Mouse (Mus musculus) heart, adult 2 months (tissue): ENCODE results near the gene Mlip. TPM values are rescaled to one million over a fixed set of nuclear protein-coding genes. Genes with fewer than 3 reads are reported as not detected.

Source experiments
- DNase-seq, 2 experiments: peaks; one replicate each; pipeline ENCODE4 v3.0.0; 2021
- H3K27ac ChIP-seq: fragments of 200-600 bp; 2 replicates; pipeline ENCODE4 v1.8.1; 2022
- H3K27me3 ChIP-seq: fragments of 200-500 bp; 2 replicates; pipeline ENCODE4 v1.6.1; 2012; ENCODE audit warnings: mild to moderate bottlenecking, low read length, inconsistent platforms, mixed read lengths; ENCODE audit not compliant: control insufficient read depth, insufficient read depth
- H3K36me3 ChIP-seq: fragments of 200-500 bp; 2 replicates; pipeline ENCODE4 v1.6.1; 2012; ENCODE audit warnings: low read length, inconsistent platforms; ENCODE audit not compliant: control insufficient read depth, insufficient read depth
- H3K4me1 ChIP-seq: fragments of 200-500 bp; 2 replicates; pipeline ENCODE4 v1.6.1; 2011; ENCODE audit warnings: low read length; ENCODE audit not compliant: control insufficient read depth, insufficient read depth
- H3K4me3 ChIP-seq: fragments of 200-600 bp; 2 replicates; pipeline ENCODE4 v1.8.1; 2022
- H3K79me2 ChIP-seq: fragments of 200-500 bp; replicated peaks from 2 replicates; pipeline ENCODE4 v1.6.1; 2012; ENCODE audit warnings: mild to moderate bottlenecking, inconsistent platforms, low read length, moderate library complexity, mixed read lengths; ENCODE audit not compliant: control insufficient read depth, insufficient read depth
- H3K9ac ChIP-seq: fragments of 200-500 bp; 2 replicates; pipeline ENCODE4 v1.6.1; 2012; ENCODE audit warnings: low read depth, mild to moderate bottlenecking, control low read depth, inconsistent platforms, low read length, mixed read lengths
- CTCF ChIP-seq: fragments of 200-600 bp; IDR thresholded peaks from 2 replicates; pipeline ENCODE4 v1.8.1; 2022; ENCODE audit warnings: antibody characterized with exemption, mild to moderate bottlenecking, moderate library complexity
- EP300 ChIP-seq: fragments of 200-500 bp; IDR thresholded peaks from 2 replicates; pipeline ENCODE4 v1.6.1; 2011; ENCODE audit warnings: low read depth, low read length, control low read depth; ENCODE audit not compliant: insufficient read depth
- POLR2A ChIP-seq: fragments of 200-500 bp; IDR thresholded peaks from 2 replicates; pipeline ENCODE4 v1.6.1; 2011; ENCODE audit warnings: mild to moderate bottlenecking, low read depth, low read length, control low read depth; ENCODE audit not compliant: insufficient read depth
- WGBS: fragments of 180-500 bp; shearing (Covaris S2); methylation state at CpG from one replicate; pipeline ENCODE4 v1.1.7; 2018; 5-methylcytosine and 5-hydroxymethylcytosine counted together
- intact Hi-C: fragments of 180-260 bp; cut with DNase I; formaldehyde crosslinking; loops from one replicate; pipeline ENCODE4 v1.15.1; 2025
- polyA plus RNA-seq: library from polyadenylated mRNA; depleted of rRNA; stranded (reverse); fragments of >200 nt; gene quantifications from 2 replicates; pipeline ENCODE4 v1.2.3, GENCODE M21; 2012
- total RNA-seq, 2 experiments: library from RNA; stranded (reverse); gene quantifications; 2 replicates each; pipeline ENCODE4 v1.2.3; 2021

The Mlip gene
- total and polyA plus RNA-seq, 3 experiments, result 110 to 148 (median 128) TPM

DNA sequence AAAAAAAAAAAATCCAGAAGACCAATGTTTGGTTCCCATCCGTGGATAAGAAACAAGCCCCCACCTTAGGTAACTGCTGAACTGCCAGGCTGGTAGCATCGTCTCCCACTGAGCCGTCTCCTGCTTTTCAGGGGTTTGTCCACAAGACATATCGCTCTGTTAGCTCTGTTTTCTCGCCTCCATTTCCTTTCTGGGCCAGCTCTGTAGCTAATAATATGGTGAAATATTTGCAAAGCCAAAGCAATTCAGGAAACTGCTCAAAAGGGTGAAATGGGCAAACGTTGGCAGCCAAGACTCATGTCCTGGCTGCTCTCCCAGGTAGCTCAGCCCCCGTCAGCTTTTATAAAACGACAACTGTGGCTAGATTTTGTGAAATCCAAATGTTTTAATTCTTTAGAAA is 50.4 kb downstream of the Mlip start:
- Histone ChIP-seq H3K4me3 (no peak overlapping the region), H3K36me3 (peaks cover 3% of the 10 kb centered on the region), H3K27me3 (no peaks in the 10 kb centered on the region), H3K4me1 (no peaks in the 10 kb centered on the region), H3K27ac (no peak overlapping the region), H3K9ac (no peak overlapping the region), H3K79me2 (no peaks in the 10 kb centered on the region; the same call in none of the 2 replicates)
- intact Hi-C loops, result no loop called here
- 63% methylated on average over 8 of the region's 8 CpGs for WGBS
- TF ChIP-seq CTCF, result no peak
- TF ChIP-seq POLR2A, result no peak
- TF ChIP-seq EP300, result no peak
- no peak for DNase-seq

- H3K9ac ChIP-seq, result no peak overlapping the region
- no peak overlapping the region for H3K27ac ChIP-seq
- intact Hi-C loops, result no loop called here
- no peak for TF ChIP-seq CTCF
- TF ChIP-seq POLR2A, result no peak
- TF ChIP-seq EP300, result no peak
- H3K36me3 ChIP-seq, result no peaks in the 10 kb centered on the region
- no peak overlapping the region for H3K4me3 ChIP-seq
- H3K79me2 ChIP-seq, result no peaks in the 10 kb centered on the region
- H3K4me1 ChIP-seq, result no peaks in the 10 kb centered on the region; the same call in 1 of the 2 replicates
- WGBS, result 76% methylated on average over 5 of the region's 5 CpGs
- no peaks in the 10 kb centered on the region for H3K27me3 ChIP-seq
- DNase-seq, result no peak
These were observed 64.8 kb downstream of the Mlip start for GRCm38 (mm10) chr9:77287958-77288357.

DNA sequence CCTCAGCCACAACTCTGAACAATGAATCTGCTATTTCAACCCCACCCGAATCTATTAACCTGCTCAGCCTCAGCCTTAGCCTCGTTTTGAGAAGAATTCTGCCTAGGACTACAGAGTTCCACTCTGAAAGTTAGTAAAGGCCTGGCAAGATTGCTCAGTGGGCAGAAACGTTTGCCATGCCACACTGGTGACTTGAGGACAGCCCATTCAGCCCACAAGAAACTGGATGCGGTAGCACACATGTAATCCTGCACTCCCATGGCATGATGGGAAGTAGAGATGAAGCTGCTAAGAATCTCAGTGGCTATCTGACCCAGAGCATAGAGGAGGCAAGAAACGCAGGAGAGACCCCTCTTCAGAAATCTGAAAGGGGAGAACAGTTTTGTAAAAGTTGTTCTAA is 73.4 kb downstream of the Mlip start:
- WGBS, result 58% methylated on average over 5 of the region's 5 CpGs

DNA sequence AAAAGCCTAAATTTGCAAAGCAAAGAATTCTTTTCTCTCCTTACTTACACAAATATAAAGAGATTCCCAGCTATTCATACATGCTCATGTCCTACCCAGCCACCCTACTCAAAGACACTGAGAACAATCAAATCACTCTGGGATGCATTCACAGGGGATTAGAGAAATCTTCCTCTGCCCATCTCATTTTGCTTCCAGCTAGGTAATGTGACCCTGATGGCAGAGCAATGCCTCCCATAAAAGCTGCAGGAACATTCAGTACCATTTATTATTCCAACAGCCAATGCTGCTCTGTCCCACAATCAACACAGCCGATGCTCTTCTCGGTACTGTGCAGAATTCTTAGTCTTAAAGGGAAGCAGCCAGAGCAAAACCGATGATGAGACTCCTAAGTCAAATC is 74.7 kb downstream of the Mlip start:
- TF ChIP-seq CTCF, result no peak
- no peak for TF ChIP-seq EP300
- no peak for TF ChIP-seq POLR2A
- WGBS, result 54% methylated on average over 3 of the region's 3 CpGs
- H3K4me1 ChIP-seq, result peaks cover 4% of the 10 kb centered on the region
- no peaks in the 10 kb centered on the region for H3K27me3 ChIP-seq
- intact Hi-C loops, result no loop called here
- H3K9ac ChIP-seq, result no peak overlapping the region
- no peaks in the 10 kb centered on the region for H3K79me2 ChIP-seq
- peak overlapping the region; percentile 53 for H3K27ac ChIP-seq
- no peak for DNase-seq
- H3K36me3 ChIP-seq, result peaks cover 3% of the 10 kb centered on the region; the same call in 1 of the 2 replicates
- no peak overlapping the region for H3K4me3 ChIP-seq

More for the DNA sequence above, 73.4 kb downstream of the Mlip start:
- DNase-seq, result no peak
- Histone ChIP-seq H3K9ac (no peak overlapping the region), H3K27ac (no peak overlapping the region; the same call in 1 of the 2 replicates), H3K4me3 (no peak overlapping the region), H3K4me1 (peaks cover 4% of the 10 kb centered on the region), H3K27me3 (no peaks in the 10 kb centered on the region), H3K79me2 (no peaks in the 10 kb centered on the region), H3K36me3 (peaks cover 3% of the 10 kb centered on the region; the same call in 1 of the 2 replicates)
- no peak for TF ChIP-seq CTCF
- TF ChIP-seq POLR2A, result no peak
- no peak for TF ChIP-seq EP300
- intact Hi-C loops, result no loop called here

- Histone ChIP-seq H3K27ac (peak overlapping the region; percentile 53), H3K4me1 (peaks cover 4% of the 10 kb centered on the region), H3K79me2 (no peaks in the 10 kb centered on the region), H3K36me3 (peaks cover 3% of the 10 kb centered on the region; the same call in 1 of the 2 replicates), H3K9ac (no peak overlapping the region), H3K27me3 (no peaks in the 10 kb centered on the region), H3K4me3 (no peak overlapping the region)
- TF ChIP-seq CTCF, result no peak
- no peak for TF ChIP-seq EP300
- TF ChIP-seq POLR2A, result no peak
- intact Hi-C loops, result no loop called here
- WGBS, result 50% methylated on average over 5 of the region's 5 CpGs
- no peak for DNase-seq
These were observed 75.5 kb downstream of the Mlip start for GRCm38 (mm10) chr9:77277270-77277669.

DNA sequence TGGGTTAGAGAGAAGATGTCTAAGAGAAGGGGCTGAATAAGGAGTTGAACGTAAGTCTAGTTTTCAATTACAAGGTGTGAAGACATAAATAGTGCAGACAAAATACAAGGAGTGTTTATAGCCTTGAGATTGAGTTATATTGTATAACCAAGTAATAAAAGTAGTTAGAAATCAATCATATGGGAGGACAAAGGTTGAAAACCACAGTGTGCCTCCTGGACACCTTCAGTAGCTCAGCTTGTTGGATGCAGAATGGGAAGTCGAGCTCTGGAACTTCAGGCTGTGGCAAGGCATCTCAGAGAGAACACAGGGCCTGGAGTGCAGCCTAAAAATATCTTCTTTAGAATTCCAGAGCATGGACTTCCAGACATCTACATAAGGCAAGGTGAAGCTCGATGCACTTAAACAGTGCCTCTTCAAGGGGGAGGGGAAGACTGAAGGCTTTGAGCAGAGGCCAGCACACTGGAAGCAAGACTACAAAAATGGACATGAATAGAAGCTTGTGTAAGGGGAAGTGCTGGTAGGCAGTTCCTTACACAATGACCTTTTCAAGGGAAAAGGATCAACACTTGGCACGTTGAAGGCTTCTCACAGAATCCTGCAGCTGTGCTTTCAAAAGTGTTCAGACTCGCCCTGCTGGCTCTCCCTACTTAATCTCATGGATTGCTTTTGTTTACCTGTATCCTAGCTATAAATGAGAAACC is 76.2 kb downstream of the Mlip start:
- Histone ChIP-seq H3K4me3 (no peak overlapping the region), H3K27ac (peak overlapping the region; percentile 53), H3K4me1 (peaks cover 4% of the 10 kb centered on the region), H3K27me3 (no peaks in the 10 kb centered on the region), H3K79me2 (no peaks in the 10 kb centered on the region), H3K9ac (no peak overlapping the region), H3K36me3 (peaks cover 3% of the 10 kb centered on the region; the same call in 1 of the 2 replicates)
- intact Hi-C loops, result no loop called here
- peak in 1 of 2 experiments; percentile 18 for DNase-seq
- WGBS, result 32% methylated on average over 5 of the region's 5 CpGs
- no peak for TF ChIP-seq POLR2A
- TF ChIP-seq CTCF, result no peak
- no peak for TF ChIP-seq EP300
